Comparison of ENCODE assay signal across 14 mouse cellular contexts in genomic region chr11:76287301-76287700, GRCm38 (mm10). TPM values are rescaled to one million over a fixed set of nuclear protein-coding genes. Genes with fewer than 3 reads are reported as not detected.
DNase-seq lines count a peak whose midpoint lies in the region; ATAC-seq and TF ChIP-seq lines count a peak whose summit lies in the region.
"Had no signal": no experiment of that assay in that cellular context is flagged by ENCODE, and none has a peak within 500 bp of the region (broad histone marks: within the 10 kb centered on the region; RNA-seq: fewer than 3 reads in every experiment).

No protein-coding gene starts in this region.

- no peak overlapping the region for H3K4me3 ChIP-seq in gastrocnemius, adult 2 months
- no peak overlapping the region for H3K4me3 ChIP-seq in embryonic facial prominence, embryonic 15.5 days (replicated peaks)

- H3K9me3 ChIP-seq in embryonic facial prominence, embryonic 15.5 days (replicated peaks), result no peaks in the 10 kb centered on the region
- H3K9me3 ChIP-seq: G1E had no signal

- peak overlapping the region; percentile 59 for H3K27ac ChIP-seq in gastrocnemius, adult 2 months
- H3K27ac ChIP-seq in embryonic facial prominence, embryonic 15.5 days (replicated peaks), result peak overlapping the region; percentile 65; the same call in 1 of the 2 replicates
- H3K27ac ChIP-seq: macrophage had no signal

- no peak for ATAC-seq in embryonic facial prominence, embryonic 15.5 days (ENCODE audit: insufficient number of reproducible peaks, low FRiP score, low TSS enrichment, low read depth)

- WGBS in embryonic facial prominence, embryonic 15.5 days, result 55% methylated on average over 10 of the region's 10 CpGs

- H3K27me3 ChIP-seq in embryonic facial prominence, embryonic 15.5 days, result no peaks in the 10 kb centered on the region

- intact Hi-C loops in gastrocnemius, adult 2 months (cut with DNase I), result no loop called here

- no peak overlapping the region for H3K9ac ChIP-seq in embryonic facial prominence, embryonic 15.5 days
- H3K9ac ChIP-seq: lung, embryonic 14.5 days had no signal

- no peak for DNase-seq in gastrocnemius, adult 2 months
- no peak for DNase-seq in gastrocnemius, postnatal 10 days
- DNase-seq in retina, embryonic 14.5 days (ENCODE audit: low spot score), result peak; percentile 38
- DNase-seq in retina, postnatal 1 day, result no peak
- no peak for DNase-seq in right cerebral cortex, adult 18-20 months
- DNase-seq in ovary, postnatal 36 days (ENCODE audit: low spot score), result no peak
- no peak for DNase-seq in urinary bladder, postnatal 25 days (ENCODE audit: low spot score)
- DNase-seq: adrenal gland, postnatal 36 days; cerebellum, adult 9-11 months; right cerebral cortex, postnatal 14 days had no signal

- H3K4me2 ChIP-seq in embryonic facial prominence, embryonic 15.5 days (replicated peaks), result no peak overlapping the region
- H3K4me2 ChIP-seq: lung, embryonic 14.5 days had no signal

- peaks cover 73% of the 10 kb centered on the region for H3K4me1 ChIP-seq in embryonic facial prominence, embryonic 15.5 days

- no peak for TF ChIP-seq CTCF in gastrocnemius, adult 2 months (IDR thresholded peaks at IDR 0.05)

- 0 out of 2 replicates have a peak, but pooled peaks cover 3% of the 10 kb centered on the region for H3K36me3 ChIP-seq in embryonic facial prominence, embryonic 15.5 days
- H3K36me3 ChIP-seq: G1E had no signal

RNA-seq across cellular contexts. Expression of gene Glod4, which starts 43.8 kb away (rescaled TPM):
- 10 to 100 TPM; 21.9 to 24.2 TPM for total RNA-seq in gastrocnemius, adult 2 months (2021)
- 10 to 100 TPM; 34.3 to 46.2 TPM for total RNA-seq in gastrocnemius, postnatal 10 days (2021)
- polyA plus RNA-seq in embryonic facial prominence, embryonic 15.5 days (2015; fragmentation: Nextera tagmentation; extraction: Ambion mirVana), result 111 and 126 TPM in 2 replicates

RNA-seq across cellular contexts. Expression of gene Mrm3, which starts 43.8 kb away (rescaled TPM):
- total RNA-seq in gastrocnemius, adult 2 months (2021), result 10 to 100 TPM; 11.3 to 16.2 TPM
- total RNA-seq in gastrocnemius, postnatal 10 days (2021), result 10 to 100 TPM; 12.8 to 13.2 TPM
- 23.8 and 24.3 TPM in 2 replicates for polyA plus RNA-seq in embryonic facial prominence, embryonic 15.5 days (2015; fragmentation: Nextera tagmentation; extraction: Ambion mirVana)
